Mouse (Mus musculus) spleen, adult 2 months (tissue): ENCODE results near the gene Parp8. TPM values are rescaled to one million over a fixed set of nuclear protein-coding genes. Genes with fewer than 3 reads are reported as not detected.

Source experiments
- DNase-seq, 2 experiments: peaks; one replicate each; pipeline versions ENCODE4 v3.0.0 to v3.0.0-alpha.2; 2012 to 2021; ENCODE audit warnings: low spot score in 2 of 2, low read depth in 1 of 2
- H3K27ac ChIP-seq: fragments of 200-500 bp; 2 replicates; pipeline ENCODE4 v1.5.1; 2012; ENCODE audit warnings: low read length, inconsistent platforms; ENCODE audit not compliant: insufficient read depth
- H3K27me3 ChIP-seq: fragments of 200-500 bp; 2 replicates; pipeline ENCODE4 v1.6.1; 2012; ENCODE audit warnings: mild to moderate bottlenecking, moderate library complexity, low read length, inconsistent platforms; ENCODE audit not compliant: control insufficient read depth, insufficient read depth
- H3K36me3 ChIP-seq: fragments of 200-500 bp; 2 replicates; pipeline ENCODE4 v1.6.1; 2012; ENCODE audit warnings: mild to moderate bottlenecking, low read length, inconsistent platforms; ENCODE audit not compliant: control insufficient read depth, insufficient read depth
- H3K4me1 ChIP-seq: fragments of 200-500 bp; 2 replicates; pipeline ENCODE4 v1.6.1; 2011; ENCODE audit warnings: inconsistent platforms; ENCODE audit not compliant: control insufficient read depth, insufficient read depth, insufficient read length
- H3K4me3 ChIP-seq: fragments of 200-500 bp; 2 replicates; pipeline ENCODE4 v1.5.1; 2011; ENCODE audit warnings: mild to moderate bottlenecking, inconsistent platforms; ENCODE audit not compliant: insufficient read depth, insufficient read length; ENCODE audit errors: extremely low read depth
- CTCF ChIP-seq: fragments of 200-500 bp; IDR thresholded peaks from 2 replicates; pipeline ENCODE4 v1.5.1; 2011; ENCODE audit warnings: mild to moderate bottlenecking, inconsistent platforms; ENCODE audit not compliant: insufficient read depth, insufficient read length, insufficient replicate concordance; ENCODE audit errors: extremely low read depth
- POLR2A ChIP-seq: fragments of 200-500 bp; IDR thresholded peaks from 2 replicates; pipeline ENCODE4 v1.6.1; 2011; ENCODE audit warnings: low read depth, low read length, inconsistent platforms
- WGBS: fragments of 180-500 bp; shearing (Covaris S2); methylation state at CpG from one replicate; pipeline ENCODE4 v1.1.7; 2018; 5-methylcytosine and 5-hydroxymethylcytosine counted together
- polyA plus RNA-seq: library from polyadenylated mRNA; depleted of rRNA; stranded (reverse); fragments of >200 nt; gene quantifications from 2 replicates; pipeline ENCODE4 v1.2.3, GENCODE M21; 2012

Parp8 gene
- polyA plus RNA-seq, 1 experiment, result 10.8 TPM

DNA sequence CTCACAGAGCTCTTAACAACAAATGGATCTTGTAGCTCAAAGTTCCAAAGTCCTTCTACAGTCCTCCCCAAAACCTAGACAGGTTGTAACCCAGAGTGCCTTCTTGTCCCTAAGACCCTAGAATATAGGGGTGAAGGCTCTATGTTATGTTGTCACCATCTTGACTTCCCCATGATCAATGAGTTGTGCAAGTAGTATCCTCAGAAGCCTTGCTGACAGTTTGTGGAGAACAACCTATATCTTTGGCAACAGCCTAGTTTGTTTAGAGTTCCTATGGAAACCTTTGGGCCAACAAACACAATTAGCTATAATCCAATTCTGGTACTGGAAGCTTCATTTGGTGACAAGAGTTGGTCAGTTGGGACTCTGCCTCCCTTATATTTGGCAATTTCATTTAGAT lies 18.2 kb upstream of the Parp8 start:
- H3K27me3 ChIP-seq, result no peaks in the 10 kb centered on the region
- no peak overlapping the region for H3K27ac ChIP-seq
- TF ChIP-seq POLR2A, result no peak
- TF ChIP-seq CTCF, result no peak
- DNase-seq, result no peak
- no peaks in the 10 kb centered on the region for H3K36me3 ChIP-seq
- no peak overlapping the region for H3K4me3 ChIP-seq
- H3K4me1 ChIP-seq, result no peaks in the 10 kb centered on the region

DNA sequence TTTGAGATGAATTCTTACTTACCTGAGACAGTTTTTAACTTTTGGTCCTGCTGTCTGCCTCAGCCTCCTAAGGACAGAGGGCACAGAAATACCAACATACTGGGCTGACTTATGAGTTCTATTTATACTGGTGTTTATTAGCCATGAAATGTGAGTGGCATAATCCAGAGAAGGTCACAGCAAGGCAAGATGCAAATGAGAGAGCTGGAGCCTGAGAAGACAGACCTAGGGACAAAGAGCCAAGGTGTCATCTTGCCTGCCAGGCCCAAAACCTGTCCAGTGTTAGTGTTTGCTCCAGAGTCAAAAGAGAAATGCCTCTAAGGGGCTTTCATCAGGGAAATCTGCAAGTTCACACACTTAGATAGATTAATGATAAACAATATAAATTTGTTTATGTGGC lies 15.7 kb upstream of the Parp8 start:
- Histone ChIP-seq H3K4me1 (no peaks in the 10 kb centered on the region), H3K36me3 (no peaks in the 10 kb centered on the region), H3K27me3 (no peaks in the 10 kb centered on the region), H3K27ac (no peak overlapping the region), H3K4me3 (no peak overlapping the region)
- no peak for DNase-seq
- TF ChIP-seq POLR2A (no peak), CTCF (no peak)

DNA sequence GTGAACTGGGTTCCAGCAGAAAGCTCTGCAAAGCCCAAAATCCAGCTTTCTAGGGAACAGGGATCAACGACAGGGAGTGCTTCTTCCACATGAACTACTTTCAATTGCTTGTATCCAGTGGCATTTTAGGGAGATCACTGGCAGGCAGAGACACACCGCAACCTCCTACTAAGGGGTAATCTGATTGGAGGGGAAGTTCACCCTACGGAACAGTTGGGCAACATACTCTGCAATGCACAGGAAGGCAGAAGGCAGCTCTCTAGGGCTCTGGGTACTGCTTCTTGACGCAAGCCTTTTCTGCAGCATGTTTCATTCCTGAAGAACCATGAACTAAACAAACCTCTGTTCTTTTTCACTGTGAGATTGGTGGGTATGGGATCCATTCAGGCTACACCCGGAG lies 10.9 kb upstream of the Parp8 start:
- 0 out of 2 replicates have a peak overlapping the region, but pooled peaks have one; percentile 32 for H3K27ac ChIP-seq
- TF ChIP-seq CTCF (no peak), POLR2A (no peak)
- H3K36me3 ChIP-seq, result no peaks in the 10 kb centered on the region
- H3K27me3 ChIP-seq, result no peaks in the 10 kb centered on the region
- no peak overlapping the region for H3K4me3 ChIP-seq
- peaks cover 27% of the 10 kb centered on the region; the same call in 1 of the 2 replicates for H3K4me1 ChIP-seq
- 75% methylated on average over 5 of the region's 5 CpGs for WGBS
- DNase-seq, result no peak

DNA sequence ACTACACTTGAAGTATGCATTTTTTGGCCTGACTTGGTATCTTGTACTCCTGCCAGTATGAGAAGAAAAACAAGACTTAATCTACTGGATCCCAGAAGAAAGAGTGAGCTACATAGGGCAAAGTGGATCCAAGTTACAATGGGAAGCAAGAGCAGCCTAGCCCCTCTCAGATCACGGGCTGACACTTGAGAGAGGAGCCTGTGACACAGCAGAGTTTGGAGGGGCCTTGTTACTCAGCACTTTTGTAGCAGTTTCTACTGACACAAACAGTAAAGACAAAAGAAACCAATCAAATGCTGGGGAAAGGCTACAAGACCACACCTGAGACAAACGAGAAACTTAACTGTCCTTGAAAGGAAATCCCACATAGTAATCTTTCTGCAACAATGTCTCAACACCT lies 9.8 kb upstream of the Parp8 start:
- no peak for DNase-seq
- Histone ChIP-seq H3K4me1 (peaks cover 27% of the 10 kb centered on the region; the same call in 1 of the 2 replicates), H3K27me3 (no peaks in the 10 kb centered on the region), H3K4me3 (no peak overlapping the region), H3K36me3 (no peaks in the 10 kb centered on the region), H3K27ac (peak overlapping the region; percentile 29; the same call in 1 of the 2 replicates)
- no peak for TF ChIP-seq POLR2A
- TF ChIP-seq CTCF, result no peak
- WGBS, result 34% methylated on average over 2 of the region's 2 CpGs

DNA sequence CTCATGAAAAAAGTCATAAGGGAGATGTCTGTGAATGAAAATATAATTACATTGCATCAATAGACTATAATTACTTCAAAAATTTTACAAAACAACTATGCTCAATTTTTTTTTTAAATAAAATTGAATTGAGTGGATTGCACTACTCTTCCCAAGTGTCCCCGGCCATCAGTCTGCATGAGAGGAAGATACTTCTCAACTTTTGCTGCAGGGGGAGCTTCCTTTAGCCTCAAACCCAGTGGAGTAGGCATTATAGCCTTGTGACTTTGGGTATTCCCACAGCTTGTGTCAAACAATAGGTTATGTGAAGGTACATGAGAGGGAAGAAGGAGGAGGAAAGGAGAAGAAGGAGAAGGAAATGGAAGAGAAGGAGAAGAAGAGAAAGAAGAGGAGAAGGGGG lies 9.3 kb upstream of the Parp8 start:
- 27% methylated on average over 1 of the region's 1 CpGs for WGBS
- no peak overlapping the region for H3K4me3 ChIP-seq
- peaks cover 27% of the 10 kb centered on the region; the same call in 1 of the 2 replicates for H3K4me1 ChIP-seq
- H3K27me3 ChIP-seq, result no peaks in the 10 kb centered on the region
- DNase-seq, result no peak
- no peaks in the 10 kb centered on the region for H3K36me3 ChIP-seq
- H3K27ac ChIP-seq, result peak overlapping the region; percentile 70; the same call in 1 of the 2 replicates
- TF ChIP-seq CTCF (no peak), POLR2A (no peak)

DNA sequence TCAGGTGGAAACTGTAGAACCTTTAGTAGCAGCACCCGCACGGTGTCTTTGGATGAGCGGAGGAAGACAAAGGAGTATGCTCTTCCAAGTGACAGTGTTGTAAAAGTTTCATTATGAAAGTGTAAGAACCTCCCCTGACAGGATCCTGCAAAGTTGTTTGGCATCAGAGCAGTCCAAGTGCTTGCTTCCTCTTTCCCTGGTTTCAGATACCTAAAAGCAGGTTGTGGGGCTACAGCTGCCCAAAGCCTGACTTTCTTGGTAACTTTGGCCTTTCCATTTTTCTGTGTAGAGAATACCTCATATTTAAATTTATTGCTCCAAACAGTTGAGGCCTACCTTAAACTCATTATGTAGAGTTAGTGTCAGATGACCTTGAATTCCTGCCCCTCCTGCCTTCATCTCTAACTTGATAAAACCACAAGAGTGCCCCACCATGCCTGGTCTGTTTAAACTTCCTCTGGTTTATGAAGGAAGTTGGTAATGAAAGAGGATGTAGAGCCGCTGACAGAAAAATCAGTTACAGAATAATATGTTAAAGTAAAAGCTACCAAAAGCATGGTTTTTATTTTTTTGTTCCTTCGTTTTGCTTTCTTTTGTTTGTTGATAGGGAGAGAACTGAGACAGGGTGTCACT lies 8.5 kb upstream of the Parp8 start:
- WGBS, result 20% methylated on average over 5 of the region's 5 CpGs
- DNase-seq, result peak in 1 of 2 experiments; percentile 31
- Histone ChIP-seq H3K4me3 (peak overlapping the region; percentile 6; the same call in 1 of the 2 replicates), H3K4me1 (peaks cover 27% of the 10 kb centered on the region; the same call in 1 of the 2 replicates), H3K27ac (peak overlapping the region; percentile 85), H3K27me3 (no peaks in the 10 kb centered on the region), H3K36me3 (no peaks in the 10 kb centered on the region)
- TF ChIP-seq CTCF (no peak), POLR2A (no peak)

DNA sequence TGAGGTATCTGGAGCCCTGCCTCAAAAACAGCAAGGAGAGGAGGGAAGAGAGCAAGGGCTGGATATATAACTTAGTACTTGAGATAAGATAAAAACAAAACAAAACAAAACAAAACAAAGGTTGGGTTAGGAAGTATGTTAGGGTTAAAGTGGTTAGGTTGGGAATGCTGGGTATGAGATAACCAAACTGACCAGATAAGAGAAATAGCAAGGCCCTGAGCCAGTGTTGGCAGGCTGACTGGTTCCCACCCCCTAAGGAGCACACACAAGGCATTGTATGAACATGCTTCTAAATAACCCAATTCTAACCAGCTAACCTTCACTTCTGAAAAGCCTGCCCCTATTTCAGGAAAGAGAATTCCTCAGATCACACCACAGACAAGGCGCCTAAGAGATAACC lies 7.1 kb upstream of the Parp8 start:
- peaks cover 34% of the 10 kb centered on the region for H3K4me1 ChIP-seq
- H3K4me3 ChIP-seq, result no peak overlapping the region
- no peak for TF ChIP-seq CTCF
- no peak for TF ChIP-seq POLR2A
- no peaks in the 10 kb centered on the region for H3K27me3 ChIP-seq
- no peak for DNase-seq
- 78% methylated on average over 1 of the region's 1 CpGs for WGBS
- H3K27ac ChIP-seq, result peak overlapping the region; percentile 85; the same call in 1 of the 2 replicates
- H3K36me3 ChIP-seq, result no peaks in the 10 kb centered on the region
